In genomic region chr7:38379166-38379565, GRCm38 (mm10) we compare ENCODE assay signal across 4 mouse cellular contexts.
DNase-seq lines count a peak whose midpoint lies in the region; TF ChIP-seq lines count a peak whose summit lies in the region.
"Not testable (repeated sequence)": the region's sequence is repeated elsewhere in the genome, so short reads cannot be mapped to it uniquely, and the experiment has no call there.

No protein-coding gene starts in this region.

- peak overlapping the region; percentile 86 for H3K27ac ChIP-seq in testis, adult 2 months (ENCODE audit: control insufficient read depth, insufficient read depth, low read depth, low read length)

- H3K4me1 ChIP-seq in testis, adult 2 months (ENCODE audit: control insufficient read depth, insufficient read depth, low read length), result not testable (repeated sequence)

- peak; percentile 12 for DNase-seq in R1 (ENCODE audit: low read depth, low spot score)
- peak; percentile 82 for DNase-seq in heart, adult 11 months
- DNase-seq in testis, postnatal 14 days (ENCODE audit: low spot score), result peak; percentile 67

- peak overlapping the region; percentile 90 for H3K4me3 ChIP-seq in testis, adult 2 months (ENCODE audit: control insufficient read depth, low read depth, low read length)

- H3K36me3 ChIP-seq in testis, adult 2 months (ENCODE audit: control insufficient read depth, insufficient read depth, low read length), result not testable (repeated sequence)

- H3K27me3 ChIP-seq in testis, adult 2 months (ENCODE audit: control insufficient read depth, insufficient read depth, low read length), result not testable (repeated sequence)

- TF ChIP-seq CTCF in testis, adult 2 months (IDR thresholded peaks at IDR 0.05; ENCODE audit: control insufficient read depth, insufficient read depth, insufficient replicate concordance, low read depth, low read length), result not testable (repeated sequence)

- peak; percentile 44; the same call in 1 of the 2 replicates for TF ChIP-seq POLR2A in testis, adult 2 months (IDR thresholded peaks at IDR 0.05; ENCODE audit: control insufficient read depth, low read depth, low read length)

Comparison
In these comparisons a context has a peak if more than half of its experiments do, and no peak if none do; other contexts are left out.
1. Peak in every context shown above with its lines: DNase-seq, H3K4me3 ChIP-seq and H3K27ac ChIP-seq.
2. DNase-seq: peak in every context shown above with its lines; median percentile 82 in heart, adult 11 months; 67 in testis, postnatal 14 days; 12 in R1.